Mouse (Mus musculus) gastrocnemius, postnatal 25 days (tissue): ENCODE measurements around the gene Mrpl30. TPM values are rescaled to one million over a fixed set of nuclear protein-coding genes. Genes with fewer than 3 reads are reported as not detected.

ENCODE experiments used
- DNase-seq: peaks from one replicate; pipeline ENCODE4 v3.0.0; 2022
- long read RNA-seq, 2 experiments: library from polyadenylated mRNA; stranded (forward); transcript quantifications; one replicate each; pipeline ENCODE4 v2.0.0; 2021
- total RNA-seq, 2 experiments: library from RNA; stranded (reverse); gene quantifications; 1 replicate in 1 of 2; 2 replicates in 1 of 2; pipeline ENCODE4 v1.2.3; 2021

Mrpl30 gene
- 100 to 1,000 TPM; 240 to 251 TPM for total RNA-seq
- long read RNA-seq, experiment 1, transcript Mrpl30-205 (5 exons, 662 nt), result minor isoform, 37 of 1,778 reads
- long read RNA-seq, experiment 1, transcript Mrpl30-204 (2 exons, 644 nt), result minor isoform, 9 of 1,778 reads
- long read RNA-seq, experiment 1, transcript Mrpl30-206 (5 exons, 501 nt), result minor isoform, 17 of 1,778 reads
- long read RNA-seq, experiment 1, transcript Mrpl30-201 (6 exons, 969 nt), result major isoform, 251 of 1,778 reads
- long read RNA-seq, experiment 1, partial matches to known transcripts, result 1,455 of 1,778 reads
- long read RNA-seq, experiment 1, other reads (novel, unspliced or antisense), result 7 of 1,778 reads
- long read RNA-seq, experiment 2, transcript Mrpl30-206 (5 exons, 501 nt), result minor isoform, 8 of 1,078 reads
- long read RNA-seq, experiment 2, transcript Mrpl30-205 (5 exons, 662 nt), result minor isoform, 20 of 1,078 reads
- long read RNA-seq, experiment 2, transcript Mrpl30-201 (6 exons, 969 nt), result major isoform, 174 of 1,078 reads
- long read RNA-seq, experiment 2, partial matches to known transcripts, result 1 of 1,078 reads
- long read RNA-seq, experiment 2, other reads (novel, unspliced or antisense), result 872 of 1,078 reads

GRCm38 (mm10) chr1:37890025-37890652 lies at the start of gene Mrpl30, which contains the start of gene Mitd1:
Gene Mrpl30, plus strand, starts transcription at chr1:37890477.
Gene Mitd1, minus strand, starts transcription at chr1:37890411.
- peak; percentile 88 for DNase-seq

GRCm38 (mm10) chr1:37846878-37847277 lies 43.4 kb upstream of the Mrpl30 start:
- no peak for DNase-seq

- no peak for DNase-seq
Measured at GRCm38 (mm10) chr1:37850696-37851095, 39.6 kb upstream of the Mrpl30 start.

GRCm38 (mm10) chr1:37864511-37865400 lies 25.5 kb upstream of the Mrpl30 start:
- peak; percentile 100 for DNase-seq

- DNase-seq, result no peak
Measured at GRCm38 (mm10) chr1:37865401-37866215, 24.7 kb upstream of the Mrpl30 start.

GRCm38 (mm10) chr1:37866286-37866685 lies 24.0 kb upstream of the Mrpl30 start, which contains the start of gene Tsga10:
Gene Tsga10, minus strand, starts transcription at chr1:37866429.
- DNase-seq, result no peak

- no peak for DNase-seq
Measured at GRCm38 (mm10) chr1:37867056-37867455, 23.2 kb upstream of the Mrpl30 start.

- no peak for DNase-seq
Measured at GRCm38 (mm10) chr1:37867684-37868322, 22.5 kb upstream of the Mrpl30 start.

GRCm38 (mm10) chr1:37868640-37869039 lies 21.6 kb upstream of the Mrpl30 start:
- DNase-seq, result no peak

- no peak for DNase-seq
Measured at GRCm38 (mm10) chr1:37869362-37869761, 20.9 kb upstream of the Mrpl30 start.

GRCm38 (mm10) chr1:37871704-37872103 lies 18.6 kb upstream of the Mrpl30 start, which contains the start of gene Lipt1:
Gene Lipt1, plus strand, starts transcription at chr1:37871738.
- DNase-seq, result no peak

- peak; percentile 74 for DNase-seq
Measured at GRCm38 (mm10) chr1:37872131-37873067, 17.9 kb upstream of the Mrpl30 start.

GRCm38 (mm10) chr1:37873157-37873556 lies 17.1 kb upstream of the Mrpl30 start:
- DNase-seq, result no peak

- DNase-seq, result no peak
Measured at GRCm38 (mm10) chr1:37877736-37878460, 12.4 kb upstream of the Mrpl30 start.

GRCm38 (mm10) chr1:37883411-37883810 lies 6.9 kb upstream of the Mrpl30 start:
- DNase-seq, result no peak

- no peak for DNase-seq
Measured at GRCm38 (mm10) chr1:37884451-37884850, 5.8 kb upstream of the Mrpl30 start.

GRCm38 (mm10) chr1:37889206-37889605 lies 1.1 kb upstream of the Mrpl30 start:
- no peak for DNase-seq

GRCm38 (mm10) chr1:37891400-37891799 lies 1.1 kb downstream of the Mrpl30 start:
- DNase-seq, result no peak

GRCm38 (mm10) chr1:37894606-37895005 lies 4.3 kb downstream of the Mrpl30 start:
- no peak for DNase-seq
